Mouse (Mus musculus) stomach, postnatal 0 days (tissue): ENCODE measurements at regions not wholly inside any gene's neighbourhood (a gene's known extent, or its start where the extent isn't known, plus 50 kb on each side); places are given as distances from the start of the nearest gene placed in this dataset.

ENCODE experiments used
- ATAC-seq: fragments of 200-750 bp; cut with Nextera tagmentation; 2 replicates; pipeline ENCODE4 v1.8.0; 2017; ENCODE audit not compliant: low FRiP score, low TSS enrichment
- DNase-seq: peaks from one replicate; pipeline ENCODE4 v3.0.0-alpha.2; 2016; ENCODE audit warnings: low spot score
- H3K27ac ChIP-seq: fragments of 300-500 bp; sonication (generic); replicated peaks from 2 replicates; pipeline ENCODE4 v1.5.1; 2014; ENCODE audit warnings: mild to moderate bottlenecking, control low read depth
- H3K27me3 ChIP-seq: fragments of 300-500 bp; sonication (generic); 2 replicates; pipeline ENCODE4 v1.6.1; 2014; ENCODE audit warnings: low read length; ENCODE audit not compliant: control insufficient read depth, insufficient read depth
- H3K36me3 ChIP-seq: fragments of 300-500 bp; sonication (generic); 2 replicates; pipeline ENCODE4 v1.6.1; 2014; ENCODE audit warnings: low read length, mixed read lengths; ENCODE audit not compliant: control insufficient read depth, insufficient read depth
- H3K4me1 ChIP-seq: fragments of 300-500 bp; sonication (generic); replicated peaks from 2 replicates; pipeline ENCODE4 v1.6.1; 2014; ENCODE audit warnings: antibody characterized with exemption; ENCODE audit not compliant: control insufficient read depth, insufficient read depth
- H3K4me2 ChIP-seq: fragments of 300-500 bp; sonication (generic); replicated peaks from 2 replicates; pipeline ENCODE4 v1.6.1; 2014; ENCODE audit warnings: low read depth, mild to moderate bottlenecking, control low read depth, moderate library complexity
- H3K4me3 ChIP-seq: fragments of 300-500 bp; sonication (generic); 2 replicates; pipeline ENCODE4 v1.5.1; 2014; ENCODE audit warnings: low read depth, low read length, control low read depth
- H3K9ac ChIP-seq: fragments of 300-500 bp; sonication (generic); 2 replicates; pipeline ENCODE4 v1.6.1; 2014; ENCODE audit warnings: mild to moderate bottlenecking, low read length, control low read depth, mixed read lengths
- H3K9me3 ChIP-seq: fragments of 300-500 bp; sonication (generic); 2 replicates; pipeline ENCODE4 v1.6.1; 2016; ENCODE audit warnings: low read length; ENCODE audit not compliant: control insufficient read depth
- CTCF ChIP-seq: IDR thresholded peaks from 2 replicates; pipeline ENCODE4 v1.5.1; 2016; ENCODE audit warnings: antibody characterized with exemption, low read depth, mild to moderate bottlenecking, moderate library complexity
- EP300 ChIP-seq: optimal IDR thresholded peaks from 2 replicates; pipeline ENCODE3; 2016; ENCODE audit warnings: antibody characterized with exemption
- WGBS: fragments of 180-500 bp; shearing (Covaris S2); extraction: QIAGEN DNeasy Blood & Tissue Kit; methylation state at CpG from one replicate; pipeline ENCODE4 v1.1.7; 2014; 5-methylcytosine and 5-hydroxymethylcytosine counted together

GRCm38 (mm10) chr12:15965921-15966320 is 149.2 kb upstream of the Trib2 start:
- TF ChIP-seq EP300, result no peak
- TF ChIP-seq CTCF, result no peak
- H3K4me3 ChIP-seq, result no peak overlapping the region
- H3K4me2 ChIP-seq, result no peak overlapping the region
- no peak for DNase-seq
- no peaks in the 10 kb centered on the region for H3K9me3 ChIP-seq
- WGBS, result 92% methylated on average over 4 of the region's 4 CpGs
- no peaks in the 10 kb centered on the region for H3K27me3 ChIP-seq
- no peak for ATAC-seq
- H3K4me1 ChIP-seq, result no peaks in the 10 kb centered on the region
- no peak overlapping the region for H3K9ac ChIP-seq
- no peak overlapping the region for H3K27ac ChIP-seq
- no peaks in the 10 kb centered on the region for H3K36me3 ChIP-seq

- ATAC-seq, result no peak
- no peak for TF ChIP-seq EP300
- no peak for TF ChIP-seq CTCF
- Histone ChIP-seq H3K9ac (no peak overlapping the region), H3K9me3 (no peaks in the 10 kb centered on the region), H3K27ac (no peak overlapping the region), H3K4me2 (no peak overlapping the region), H3K36me3 (no peaks in the 10 kb centered on the region), H3K27me3 (no peaks in the 10 kb centered on the region), H3K4me1 (no peaks in the 10 kb centered on the region), H3K4me3 (no peak overlapping the region)
- WGBS, result 80% methylated on average over 4 of the region's 4 CpGs
- no peak for DNase-seq
Measured at GRCm38 (mm10) chr12:15964073-15964472, 147.4 kb upstream of the Trib2 start.

- ATAC-seq, result no peak
- no peak overlapping the region for H3K27ac ChIP-seq
- 65% methylated on average over 2 of the region's 2 CpGs for WGBS
Measured at GRCm38 (mm10) chr12:15961834-15962233, 145.1 kb upstream of the Trib2 start.

GRCm38 (mm10) chr12:15937443-15938237 is 120.9 kb upstream of the Trib2 start:
- no peak for ATAC-seq
- H3K4me2 ChIP-seq, result no peak overlapping the region
- H3K27ac ChIP-seq, result no peak overlapping the region
- no peaks in the 10 kb centered on the region for H3K9me3 ChIP-seq
- no peak overlapping the region for H3K9ac ChIP-seq
- no peak for TF ChIP-seq EP300
- no peak for TF ChIP-seq CTCF
- WGBS, result 65% methylated on average over 8 of the region's 8 CpGs
- H3K4me1 ChIP-seq, result no peaks in the 10 kb centered on the region
- H3K4me3 ChIP-seq, result no peak overlapping the region
- H3K27me3 ChIP-seq, result no peaks in the 10 kb centered on the region
- no peaks in the 10 kb centered on the region for H3K36me3 ChIP-seq
- DNase-seq, result no peak

More at GRCm38 (mm10) chr12:15961834-15962233, 145.1 kb upstream of the Trib2 start:
- H3K9me3 ChIP-seq, result no peaks in the 10 kb centered on the region
- H3K4me1 ChIP-seq, result no peaks in the 10 kb centered on the region
- no peak overlapping the region for H3K9ac ChIP-seq
- H3K27me3 ChIP-seq, result no peaks in the 10 kb centered on the region
- no peak overlapping the region for H3K4me2 ChIP-seq
- DNase-seq, result no peak
- no peak overlapping the region for H3K4me3 ChIP-seq
- no peaks in the 10 kb centered on the region for H3K36me3 ChIP-seq
- TF ChIP-seq CTCF, result no peak
- no peak for TF ChIP-seq EP300

- Histone ChIP-seq H3K27me3 (no peaks in the 10 kb centered on the region), H3K9ac (no peak overlapping the region), H3K36me3 (no peaks in the 10 kb centered on the region), H3K4me2 (no peak overlapping the region), H3K4me3 (no peak overlapping the region), H3K9me3 (no peaks in the 10 kb centered on the region), H3K27ac (no peak overlapping the region), H3K4me1 (no peaks in the 10 kb centered on the region)
- TF ChIP-seq EP300, result no peak
- no peak for TF ChIP-seq CTCF
- WGBS, result 84% methylated on average over 4 of the region's 4 CpGs
- ATAC-seq (no peak), DNase-seq (no peak)
Measured at GRCm38 (mm10) chr12:15932067-15932466, 115.3 kb upstream of the Trib2 start.

GRCm38 (mm10) chr12:15931535-15931934 is 114.8 kb upstream of the Trib2 start:
- Histone ChIP-seq H3K4me2 (no peak overlapping the region), H3K36me3 (no peaks in the 10 kb centered on the region), H3K4me3 (no peak overlapping the region), H3K27me3 (no peaks in the 10 kb centered on the region), H3K4me1 (no peaks in the 10 kb centered on the region), H3K27ac (no peak overlapping the region), H3K9me3 (no peaks in the 10 kb centered on the region), H3K9ac (no peak overlapping the region)
- no peak for ATAC-seq
- TF ChIP-seq CTCF (no peak), EP300 (no peak)
- WGBS, result 92% methylated on average over 4 of the region's 4 CpGs
- no peak for DNase-seq
